Mouse (Mus musculus) retina, postnatal 7 days (tissue): ENCODE results near the gene Agps.

Source experiments
- DNase-seq: peaks from one replicate; pipeline ENCODE4 v3.0.0-alpha.2; 2012; ENCODE audit warnings: low read depth, low spot score

Gene Agps

DNA sequence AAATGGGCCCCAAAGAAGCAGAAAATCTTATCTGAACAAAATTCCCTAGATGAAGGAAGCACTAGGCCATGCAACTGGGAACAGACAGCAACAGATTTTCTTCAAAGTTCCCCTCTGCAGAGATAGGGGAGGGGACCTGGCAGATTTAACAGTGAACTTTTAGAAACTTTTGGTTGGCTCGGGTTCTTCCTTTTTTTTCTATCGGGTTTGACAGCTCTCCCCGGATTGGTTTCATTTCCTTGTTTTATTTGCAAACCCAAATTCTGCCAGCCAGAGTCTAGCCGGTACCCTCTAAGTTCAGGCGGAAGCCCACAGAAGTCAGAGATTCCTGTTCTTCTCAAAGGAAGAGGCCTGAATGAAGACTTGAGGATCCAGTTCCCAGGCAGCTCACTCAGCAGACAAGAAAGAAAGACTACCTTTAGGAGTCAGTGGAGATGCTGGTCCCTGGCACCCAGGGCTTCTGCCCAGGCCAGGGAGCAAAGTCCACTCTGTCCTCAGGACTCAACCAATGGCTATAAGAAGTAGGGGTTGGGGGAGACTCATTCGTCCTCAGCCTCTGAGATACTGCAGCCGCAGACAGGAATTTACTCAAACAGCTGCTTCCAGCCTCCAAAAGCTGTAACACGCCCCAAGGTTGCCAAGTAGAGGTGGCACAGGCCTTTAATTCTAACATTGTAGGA, 2.9 kb upstream of the Agps start:
- no peak for DNase-seq

DNA sequence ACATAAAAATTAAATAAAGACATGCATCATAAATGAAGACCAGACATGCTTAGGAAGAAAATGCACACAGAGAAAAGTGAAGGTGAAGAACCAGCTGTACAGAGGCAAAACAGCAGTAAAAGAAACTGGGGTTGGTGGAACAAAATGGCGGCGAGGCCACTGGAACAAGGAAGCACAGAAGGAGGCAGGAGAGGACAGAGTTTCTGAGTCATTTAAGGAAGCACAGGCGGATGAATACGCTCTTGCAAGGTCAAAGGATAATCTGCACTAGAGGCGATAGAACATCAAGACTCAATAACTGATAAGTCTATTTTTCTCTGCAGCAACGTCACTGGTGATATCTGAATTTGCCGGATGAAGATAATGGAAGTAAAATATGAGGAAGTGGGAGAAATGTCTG, 1.7 kb upstream of the Agps start:
- DNase-seq, result no peak

DNA sequence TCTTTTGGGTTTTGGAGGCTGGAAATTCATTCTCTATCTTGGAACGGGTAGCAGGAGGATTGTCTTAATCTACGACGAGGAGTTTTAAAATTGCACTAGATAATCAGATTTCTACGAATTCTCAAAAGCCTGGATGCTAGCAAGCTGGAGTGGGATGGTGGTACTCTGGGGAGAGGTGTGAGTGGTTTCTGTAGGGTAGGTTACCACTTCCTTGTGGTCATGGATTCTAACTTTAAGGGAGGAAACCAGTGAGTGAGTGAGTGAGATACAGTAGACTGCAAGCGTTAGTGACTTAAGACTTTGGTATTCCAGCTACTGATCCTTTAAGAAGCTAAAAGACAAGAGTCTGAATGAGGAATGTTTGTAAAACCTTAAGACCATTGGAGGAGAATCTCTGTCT, 804 bp downstream of the Agps start:
- DNase-seq, result no peak

DNA sequence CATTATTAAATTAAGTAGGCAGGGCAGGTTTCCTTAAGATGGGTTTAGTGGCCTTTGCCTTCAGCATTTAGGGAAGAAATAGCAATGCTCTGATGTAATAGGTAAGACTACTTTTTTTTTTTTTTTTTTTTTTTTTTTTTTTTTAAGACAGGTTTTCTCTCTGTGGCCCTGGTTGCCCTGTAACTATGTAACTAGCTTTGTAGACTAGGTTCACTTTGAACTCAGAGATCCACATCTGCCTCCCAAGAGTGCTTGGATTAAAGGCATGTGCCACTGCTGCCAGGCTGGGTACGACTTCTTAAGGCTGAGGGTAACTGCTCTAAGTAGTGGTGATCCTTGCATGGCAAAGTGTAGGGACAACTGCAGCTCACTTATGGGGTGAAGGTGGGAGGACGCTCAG, 2.5 kb downstream of the Agps start:
- no peak for DNase-seq

DNA sequence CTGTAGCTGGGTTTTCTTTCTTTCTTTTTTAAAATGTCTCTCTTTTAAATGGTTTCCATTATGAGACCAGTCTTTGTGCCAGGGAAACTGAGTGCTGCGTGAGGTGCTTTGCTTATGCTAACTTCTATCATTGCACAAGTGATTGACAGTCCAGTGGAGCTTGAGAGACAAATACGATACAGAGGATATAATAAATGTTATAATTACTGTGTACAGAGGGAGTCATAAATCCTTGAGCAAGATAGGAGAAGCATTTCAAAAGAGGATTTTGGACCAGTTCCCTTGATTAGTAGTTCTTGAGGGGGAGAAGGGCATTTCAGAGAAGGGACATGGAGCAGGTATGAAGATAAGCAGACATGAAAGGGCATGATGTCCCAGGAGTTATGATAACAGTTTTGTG, 10.3 kb downstream of the Agps start:
- DNase-seq, result no peak

DNA sequence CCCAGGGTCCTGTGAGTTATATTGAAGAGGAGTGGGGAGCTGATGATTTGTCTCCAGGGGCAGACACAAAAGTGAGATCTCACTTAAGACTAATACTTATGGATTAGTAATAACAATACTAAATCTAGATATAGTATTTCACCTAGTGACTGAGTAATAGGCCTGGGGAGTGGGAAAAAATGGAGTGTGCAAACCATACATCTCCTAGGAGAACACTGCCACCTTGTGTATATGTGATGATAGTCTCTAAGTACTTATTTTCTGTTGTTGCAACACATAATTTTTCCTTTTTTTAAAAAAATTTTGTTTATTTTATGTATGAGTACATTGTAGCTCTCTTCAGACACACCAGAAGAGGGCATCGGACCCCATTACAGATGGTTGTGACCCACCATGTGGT, 15.7 kb downstream of the Agps start:
- DNase-seq, result no peak

DNA sequence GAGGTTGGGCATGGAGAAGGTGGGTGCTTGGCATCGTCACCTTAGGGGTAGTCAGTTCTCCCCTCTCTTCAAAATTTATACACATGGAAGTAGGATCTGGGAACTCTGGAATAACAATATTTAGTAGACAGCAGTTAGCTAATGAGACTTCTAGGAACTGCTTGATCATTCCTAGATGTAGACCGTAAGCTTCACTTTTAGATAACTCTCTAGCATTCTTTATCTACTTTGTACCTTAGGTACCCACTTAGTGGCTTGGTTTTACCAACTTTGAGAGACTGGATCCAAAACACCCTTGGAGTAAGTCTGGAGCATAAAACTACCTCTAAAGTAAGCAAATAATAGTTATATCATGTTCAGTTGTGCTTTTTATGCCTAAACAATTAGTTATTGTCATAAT, 20.5 kb downstream of the Agps start:
- DNase-seq, result no peak

DNA sequence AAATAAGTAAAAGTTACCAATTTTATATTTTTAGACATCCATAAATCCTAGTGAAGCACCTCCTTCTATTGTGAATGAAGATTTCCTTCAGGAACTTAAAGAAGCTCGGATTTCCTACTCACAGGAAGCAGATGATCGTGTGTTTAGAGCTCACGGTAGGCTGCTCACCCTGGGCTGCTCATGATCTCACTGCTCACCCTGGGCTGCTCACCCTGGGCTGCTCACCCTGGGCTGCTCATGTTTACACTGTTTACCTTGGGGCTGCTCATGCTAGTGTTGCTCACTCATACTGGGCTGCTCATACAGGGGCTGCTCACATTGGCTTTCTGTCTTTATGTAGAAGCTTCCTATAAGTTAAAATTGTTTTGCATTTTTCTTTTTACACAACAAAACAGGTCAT, 22.2 kb downstream of the Agps start:
- DNase-seq, result no peak

DNA sequence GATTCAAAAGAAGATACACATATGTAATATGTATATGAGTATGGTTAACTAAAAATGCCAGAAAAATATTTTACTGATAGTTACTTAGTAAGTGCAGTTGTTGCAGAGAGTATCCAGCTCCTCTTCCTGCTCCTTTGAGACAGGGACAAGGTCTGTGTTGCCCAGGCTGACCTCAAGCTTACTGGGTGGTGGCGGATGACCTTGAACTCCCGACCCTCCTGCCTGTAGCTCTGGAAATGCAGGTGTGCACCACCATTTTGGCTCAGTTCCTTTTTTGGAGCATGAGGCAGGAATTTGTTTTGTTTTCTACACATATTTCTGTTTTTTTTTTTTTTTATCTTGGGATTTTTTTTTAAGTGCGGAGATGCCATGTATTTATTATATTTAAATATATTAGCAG, 29.1 kb downstream of the Agps start:
- no peak for DNase-seq

DNA sequence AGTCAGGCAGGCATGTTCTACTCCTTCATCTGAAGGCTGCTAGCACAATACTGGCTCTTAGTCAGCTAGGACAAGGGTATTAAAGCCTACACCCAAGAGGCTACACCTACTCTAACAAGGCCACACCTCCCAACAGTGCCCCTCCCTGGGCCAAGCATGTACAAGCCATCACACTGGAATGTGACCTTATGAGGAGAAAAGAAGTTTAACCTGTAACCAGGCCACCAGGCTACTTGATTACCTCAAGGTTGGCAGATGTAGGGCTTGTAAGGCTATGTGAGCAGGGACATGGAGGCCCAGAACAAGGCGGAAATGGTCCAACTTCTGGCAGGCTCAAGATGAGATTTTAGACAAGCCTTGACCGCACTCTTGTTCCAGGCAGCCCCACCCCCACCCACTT, 37.6 kb downstream of the Agps start:
- DNase-seq, result no peak

DNA sequence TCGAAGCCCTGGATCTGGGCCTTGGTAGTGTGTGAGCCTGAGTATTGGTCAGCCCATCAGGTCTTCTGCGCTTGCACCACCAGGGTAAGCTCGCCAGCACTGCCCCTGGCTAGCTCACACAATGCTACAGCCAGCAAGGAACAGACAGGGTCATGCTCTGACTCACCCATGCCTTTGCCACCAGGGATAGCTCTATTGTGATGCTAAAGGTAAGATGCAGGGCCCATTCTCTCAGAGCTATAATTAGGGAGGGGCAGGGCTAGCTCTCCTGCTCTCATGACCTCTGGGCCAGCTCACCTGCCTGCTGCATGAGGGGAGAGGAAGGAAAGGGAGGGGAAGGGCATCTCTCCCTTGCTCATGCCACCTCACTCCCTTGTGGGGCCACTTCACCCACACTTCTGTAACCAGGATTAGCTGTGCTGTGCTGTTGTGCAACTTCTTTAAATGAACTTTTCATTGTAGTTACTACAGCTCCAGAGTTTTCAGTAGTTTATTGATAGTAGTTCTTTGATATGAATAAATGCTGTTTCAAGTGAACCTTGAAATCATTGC, 42.1 kb downstream of the Agps start:
- no peak for DNase-seq

DNA sequence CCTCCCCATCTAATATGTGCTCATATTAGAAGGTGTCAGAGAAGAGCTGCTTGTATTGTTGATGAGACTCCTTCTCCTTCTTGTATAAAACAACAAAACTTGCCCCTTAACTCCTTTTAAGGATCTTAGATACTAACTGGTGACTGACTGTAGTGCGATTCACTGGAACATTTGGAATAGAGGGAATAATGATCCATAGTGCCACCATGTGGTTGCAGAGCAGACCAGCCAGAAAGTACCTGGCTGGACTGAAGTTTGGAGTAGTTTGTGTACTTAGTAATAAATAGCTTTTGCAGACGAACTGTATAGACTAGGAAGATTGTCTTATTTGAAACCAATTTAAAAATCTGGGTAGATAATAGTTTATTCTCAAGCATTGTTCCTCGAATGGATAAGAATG, 47.8 kb downstream of the Agps start:
- peak; percentile 9 for DNase-seq

DNA sequence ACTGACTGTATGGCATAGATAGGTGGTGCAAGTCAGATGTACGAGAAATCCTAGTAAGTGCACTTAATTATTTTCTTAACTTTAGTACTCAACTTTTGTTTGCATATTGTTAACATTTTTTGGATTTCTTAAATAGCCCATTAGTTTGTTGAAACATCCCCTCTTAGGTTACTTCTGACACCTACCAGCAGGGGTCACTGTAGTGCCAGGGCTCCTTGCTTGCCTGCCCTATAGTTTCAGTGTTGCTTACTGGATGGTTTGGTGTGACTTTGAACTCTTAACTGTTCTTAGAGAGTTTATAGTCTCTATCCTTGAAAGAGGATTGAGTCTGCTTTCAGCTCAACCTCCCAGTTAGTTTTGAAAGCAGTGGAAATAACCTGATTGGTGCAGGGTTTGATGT, 51.6 kb downstream of the Agps start:
- DNase-seq, result peak; percentile 44

DNA sequence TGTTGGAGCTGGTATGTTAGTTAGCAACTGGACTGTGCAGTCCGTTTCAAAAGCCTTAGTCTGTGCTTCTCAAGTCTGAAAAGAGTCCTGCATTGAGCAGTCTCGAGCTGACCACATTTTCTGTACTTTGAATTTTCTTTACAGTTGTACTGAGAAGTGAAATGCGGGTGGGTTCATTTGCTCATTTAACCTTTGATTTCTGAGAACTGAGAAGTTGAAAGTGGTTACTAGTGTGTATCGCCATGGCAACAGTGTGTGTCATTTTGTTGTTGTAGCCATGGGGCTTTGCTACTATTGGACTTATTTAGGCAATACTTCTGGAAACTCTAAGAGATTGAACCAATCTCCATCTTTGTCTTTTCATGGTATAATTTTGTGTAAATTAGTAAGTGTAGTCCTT, 60.0 kb downstream of the Agps start:
- no peak for DNase-seq

DNA sequence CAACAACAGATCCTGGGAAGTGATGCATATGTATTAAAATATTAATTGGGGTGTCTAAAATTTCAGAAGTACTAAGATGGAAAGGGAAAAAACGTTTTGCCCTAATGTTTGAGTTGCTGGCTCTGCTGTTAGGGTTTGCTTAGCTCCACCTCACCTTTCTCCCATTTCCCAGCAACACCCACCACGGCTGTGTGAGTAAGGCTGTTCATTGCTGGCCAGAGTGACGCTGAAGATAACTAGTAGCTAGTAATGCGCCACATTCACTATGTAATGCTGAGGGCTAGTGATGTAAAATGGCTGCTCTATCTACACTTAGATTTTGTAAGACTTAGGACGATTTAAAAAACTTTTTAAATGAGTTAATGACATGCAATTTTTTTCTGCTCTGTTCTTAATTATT, 63.7 kb downstream of the Agps start:
- DNase-seq, result no peak

DNA sequence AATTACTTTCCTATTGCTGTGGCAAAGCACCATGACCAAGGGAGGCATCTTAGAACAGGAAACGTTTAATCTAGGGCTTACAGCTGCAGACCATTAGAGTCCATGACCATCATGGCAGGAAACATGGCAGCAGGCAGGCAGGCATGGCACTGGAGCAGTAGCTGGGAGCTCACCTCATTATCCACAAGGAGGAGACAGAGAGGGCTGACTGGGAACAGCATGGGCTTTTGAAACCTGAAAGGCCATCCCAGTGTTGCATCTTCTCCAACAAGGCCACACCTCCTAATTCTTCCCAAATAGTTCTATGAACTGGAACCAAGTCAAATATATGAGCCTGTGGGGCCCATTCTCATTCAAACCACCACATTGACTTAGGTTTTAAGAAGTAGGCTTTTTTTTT, 68.3 kb downstream of the Agps start:
- no peak for DNase-seq

DNA sequence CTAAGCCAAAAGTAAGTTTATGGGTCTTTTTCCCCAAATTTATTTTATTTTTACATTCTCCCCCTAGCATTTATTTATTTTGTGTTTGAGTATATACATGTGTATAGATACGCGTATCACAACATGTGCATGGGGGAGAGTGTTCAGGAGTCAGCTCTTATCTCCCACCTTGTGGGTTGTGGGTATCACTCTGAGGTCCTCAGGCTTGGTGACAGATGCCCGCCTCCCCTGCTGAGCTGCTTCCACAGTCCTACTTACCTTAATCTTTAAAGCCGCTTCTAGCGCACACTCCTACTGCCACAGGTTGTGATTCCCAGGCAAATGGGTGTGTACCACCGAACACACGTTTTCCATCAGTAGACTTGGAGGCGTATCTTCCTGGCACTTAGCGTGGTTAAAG, 69.9 kb downstream of the Agps start:
- peak; percentile 11 for DNase-seq

DNA sequence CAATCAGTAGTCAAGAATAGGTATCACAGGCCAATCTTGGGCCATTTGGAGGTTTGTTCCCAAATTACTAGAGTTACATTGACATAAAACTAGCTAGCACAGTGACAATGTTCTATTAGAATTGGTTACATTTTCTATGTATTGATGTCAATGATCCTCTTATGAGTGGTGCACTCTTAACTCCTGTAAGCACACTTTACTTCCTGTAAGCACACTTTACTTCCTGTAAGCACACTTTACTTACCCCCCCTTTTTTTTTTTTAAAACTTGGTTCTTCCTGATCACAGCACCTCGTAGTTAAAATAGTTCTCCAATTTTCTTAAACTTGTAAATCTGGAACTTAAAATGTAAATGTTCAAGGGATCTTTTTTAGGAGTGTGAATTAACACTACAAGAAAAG, 75.2 kb downstream of the Agps start:
- DNase-seq, result no peak

DNA sequence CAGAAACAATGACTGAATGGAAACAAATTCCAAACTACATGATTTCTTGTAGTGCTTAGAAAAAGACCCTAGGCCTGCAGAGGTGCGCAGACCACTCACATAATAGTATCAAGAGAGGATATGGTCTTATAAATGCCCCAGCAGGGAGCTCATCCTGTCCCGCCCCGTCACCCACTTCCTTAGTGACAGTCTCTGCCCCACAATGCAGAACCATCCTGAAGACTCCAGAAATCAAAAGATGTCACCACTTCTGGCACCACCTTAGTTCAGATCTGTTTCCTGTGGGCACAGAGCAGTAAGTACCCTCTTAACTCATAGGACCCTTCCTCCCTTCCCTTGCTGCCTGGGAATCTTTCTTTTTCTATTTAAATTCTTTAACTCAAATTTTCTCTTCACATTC, 83.1 kb downstream of the Agps start:
- DNase-seq, result no peak

DNA sequence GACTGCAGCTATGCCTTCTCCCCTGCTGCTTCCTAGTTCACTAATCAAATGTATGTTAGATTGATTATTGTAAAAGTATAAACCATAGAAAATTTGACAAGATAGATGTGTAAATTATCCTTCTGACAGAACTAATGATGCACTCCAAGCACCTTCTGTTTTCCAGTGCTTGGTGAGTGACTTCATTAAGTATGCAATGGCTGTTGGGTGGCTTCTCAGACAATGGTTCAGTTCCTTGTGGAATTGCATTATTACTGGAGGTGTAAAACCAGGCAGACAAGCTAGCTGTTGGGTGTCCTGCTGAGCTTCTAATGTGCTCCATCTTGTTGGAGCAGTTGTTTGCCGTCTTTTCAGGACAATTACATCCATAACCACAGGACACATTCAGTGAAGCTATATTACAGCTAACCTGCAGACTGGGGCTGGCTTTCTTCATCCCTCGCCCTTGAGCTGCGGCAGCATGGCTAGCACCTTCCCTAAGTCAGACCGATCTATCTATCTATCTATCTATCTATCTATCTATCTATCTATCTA, 91.9 kb downstream of the Agps start:
- DNase-seq, result no peak

DNA sequence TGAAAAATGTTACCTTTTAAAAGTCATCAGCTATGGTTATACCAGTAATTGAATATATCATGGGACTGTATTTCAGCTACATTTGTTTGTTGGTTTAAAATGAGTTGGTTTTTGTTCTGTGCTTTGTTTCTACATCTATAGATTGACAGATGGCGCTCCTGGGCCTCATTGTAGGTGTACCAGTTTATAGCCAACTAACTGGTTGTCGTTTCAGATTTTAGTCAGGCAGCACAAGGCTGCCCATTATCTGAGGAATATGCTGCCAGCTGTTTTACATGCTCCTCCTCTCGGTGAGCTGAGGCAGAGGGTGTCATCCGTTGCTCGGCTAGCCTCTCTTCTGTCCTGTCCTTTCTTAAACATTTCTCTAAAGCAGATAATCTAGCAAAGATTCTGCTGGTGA, 94.1 kb downstream of the Agps start:
- no peak for DNase-seq

DNA sequence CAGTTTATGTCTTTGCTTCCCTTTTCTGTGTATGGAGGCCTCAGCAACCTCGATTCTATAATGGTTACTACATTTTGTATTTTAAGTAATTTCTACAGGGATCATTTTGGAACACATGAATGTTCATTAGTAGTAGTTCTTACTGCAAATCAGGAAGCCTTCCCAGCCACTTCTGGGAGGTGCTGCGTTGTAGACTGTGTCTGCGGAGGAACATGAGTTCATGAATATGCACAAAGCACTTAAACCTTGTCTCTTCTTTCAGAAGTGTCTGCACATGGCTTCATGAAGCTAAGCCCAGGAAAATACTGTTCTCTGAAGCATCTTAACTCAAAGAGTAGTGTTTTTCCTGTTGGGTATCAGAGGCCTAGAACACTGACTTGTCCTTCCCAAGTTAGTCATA, 96.0 kb downstream of the Agps start:
- no peak for DNase-seq

DNA sequence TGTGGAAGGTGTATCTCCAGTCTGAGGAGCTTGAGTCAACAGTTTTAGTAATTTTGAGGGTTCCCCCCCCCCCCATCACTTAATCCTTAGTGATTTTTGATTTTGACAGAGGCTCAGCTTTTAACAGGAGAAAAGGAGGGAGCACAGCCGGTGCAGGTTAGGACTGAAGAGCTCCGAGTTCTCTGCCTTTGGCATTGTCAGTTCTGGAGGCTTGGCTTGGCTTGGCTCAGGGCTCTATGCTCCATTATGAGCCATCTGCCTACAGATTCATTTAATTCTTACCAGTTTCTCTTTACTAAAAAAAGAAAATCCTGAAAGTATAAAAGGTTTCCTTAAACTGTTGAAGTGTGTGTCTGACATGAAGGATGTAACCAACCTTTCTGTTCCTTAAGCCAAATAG, 97.2 kb downstream of the Agps start:
- DNase-seq, result no peak
